Mouse (Mus musculus): Measurements from ENCODE around the gene Gpr82. TPM values are rescaled to one million over a fixed set of nuclear protein-coding genes. Genes with fewer than 3 reads are reported as not detected.

Gpr82 gene
- polyA plus RNA-seq, 1 experiment from 2014 or later: 0.54 TPM

- no peaks in the 10 kb centered on the region for H3K27me3 ChIP-seq (replicated peaks; ENCODE audit: control insufficient read depth, insufficient read depth, low read length)
- H3K4me2 ChIP-seq (ENCODE audit: low read length): no peak overlapping the region
- no peak overlapping the region for H3K27ac ChIP-seq (ENCODE audit: low read depth)
- H3K4me3 ChIP-seq (ENCODE audit: low read depth, low read length): no peak overlapping the region
- no peaks in the 10 kb centered on the region for H3K9me3 ChIP-seq (ENCODE audit: control insufficient read depth, low read length)
- no peaks in the 10 kb centered on the region for H3K36me3 ChIP-seq (ENCODE audit: control insufficient read depth, insufficient read depth, low read length)
- DNase-seq (ENCODE audit: low spot score) (no peak), ATAC-seq (replicated peaks; ENCODE audit: low FRiP score, low TSS enrichment, low read depth) (no peak)
- no peaks in the 10 kb centered on the region for H3K4me1 ChIP-seq (replicated peaks; ENCODE audit: control insufficient read depth, insufficient read depth, low read length)
- no peak overlapping the region for H3K9ac ChIP-seq (ENCODE audit: low read length)
- 73% methylated on average over 2 of the region's 2 CpGs for WGBS
Measured at GRCm38 (mm10) chrX:13638894-13639293, 22.3 kb upstream of the Gpr82 start.

- Histone ChIP-seq H3K36me3 (ENCODE audit: control insufficient read depth, insufficient read depth, low read length) (no peaks in the 10 kb centered on the region), H3K4me3 (ENCODE audit: low read depth, low read length) (no peak overlapping the region), H3K9ac (ENCODE audit: low read length) (no peak overlapping the region), H3K27me3 (replicated peaks; ENCODE audit: control insufficient read depth, insufficient read depth, low read length) (no peaks in the 10 kb centered on the region), H3K9me3 (ENCODE audit: control insufficient read depth, low read length) (no peaks in the 10 kb centered on the region), H3K4me1 (replicated peaks; ENCODE audit: control insufficient read depth, insufficient read depth, low read length) (no peaks in the 10 kb centered on the region), H3K27ac (ENCODE audit: low read depth) (no peak overlapping the region), H3K4me2 (ENCODE audit: low read length) (no peak overlapping the region)
- DNase-seq (ENCODE audit: low spot score): no peak
- WGBS: 80% methylated on average over 2 of the region's 2 CpGs
- ATAC-seq (replicated peaks; ENCODE audit: low FRiP score, low TSS enrichment, low read depth): no peak
Measured at GRCm38 (mm10) chrX:13651889-13652288, 9.3 kb upstream of the Gpr82 start.

- H3K27ac ChIP-seq (ENCODE audit: low read depth): no peak overlapping the region
- H3K4me3 ChIP-seq (ENCODE audit: low read depth, low read length): no peak overlapping the region
- H3K9me3 ChIP-seq (ENCODE audit: control insufficient read depth, low read length): no peaks in the 10 kb centered on the region
- ATAC-seq (replicated peaks; ENCODE audit: low FRiP score, low TSS enrichment, low read depth) (no peak), DNase-seq (ENCODE audit: low spot score) (no peak)
- no peaks in the 10 kb centered on the region for H3K36me3 ChIP-seq (ENCODE audit: control insufficient read depth, insufficient read depth, low read length)
- H3K4me2 ChIP-seq (ENCODE audit: low read length): no peak overlapping the region
- H3K9ac ChIP-seq (ENCODE audit: low read length): no peak overlapping the region
- H3K27me3 ChIP-seq (replicated peaks; ENCODE audit: control insufficient read depth, insufficient read depth, low read length): no peaks in the 10 kb centered on the region
- WGBS: 84% methylated on average over 1 of the region's 1 CpGs
- H3K4me1 ChIP-seq (replicated peaks; ENCODE audit: control insufficient read depth, insufficient read depth, low read length): no peaks in the 10 kb centered on the region
Measured at GRCm38 (mm10) chrX:13652291-13652690, 8.9 kb upstream of the Gpr82 start.

GRCm38 (mm10) chrX:13655005-13655421 lies 6.2 kb upstream of the Gpr82 start:
- Histone ChIP-seq H3K27ac (ENCODE audit: low read depth) (no peak overlapping the region), H3K36me3 (ENCODE audit: control insufficient read depth, insufficient read depth, low read length) (no peaks in the 10 kb centered on the region), H3K4me2 (ENCODE audit: low read length) (no peak overlapping the region), H3K9me3 (ENCODE audit: control insufficient read depth, low read length) (no peaks in the 10 kb centered on the region), H3K4me1 (replicated peaks; ENCODE audit: control insufficient read depth, insufficient read depth, low read length) (no peaks in the 10 kb centered on the region), H3K9ac (ENCODE audit: low read length) (no peak overlapping the region), H3K4me3 (ENCODE audit: low read depth, low read length) (no peak overlapping the region), H3K27me3 (replicated peaks; ENCODE audit: control insufficient read depth, insufficient read depth, low read length) (no peaks in the 10 kb centered on the region)
- ATAC-seq (replicated peaks; ENCODE audit: low FRiP score, low TSS enrichment, low read depth): no peak
- DNase-seq (ENCODE audit: low spot score): no peak
- WGBS: 77% methylated on average over 3 of the region's 3 CpGs

- no peak overlapping the region for H3K27ac ChIP-seq (ENCODE audit: low read depth)
- ATAC-seq (replicated peaks; ENCODE audit: low FRiP score, low TSS enrichment, low read depth) (no peak), DNase-seq (ENCODE audit: low spot score) (no peak)
- no peaks in the 10 kb centered on the region for H3K36me3 ChIP-seq (ENCODE audit: control insufficient read depth, insufficient read depth, low read length)
- no peak overlapping the region for H3K4me3 ChIP-seq (ENCODE audit: low read depth, low read length)
- WGBS: 85% methylated on average over 6 of the region's 6 CpGs
- no peaks in the 10 kb centered on the region for H3K9me3 ChIP-seq (ENCODE audit: control insufficient read depth, low read length)
- no peaks in the 10 kb centered on the region for H3K4me1 ChIP-seq (replicated peaks; ENCODE audit: control insufficient read depth, insufficient read depth, low read length)
- no peak overlapping the region for H3K9ac ChIP-seq (ENCODE audit: low read length)
- no peak overlapping the region for H3K4me2 ChIP-seq (ENCODE audit: low read length)
- H3K27me3 ChIP-seq (replicated peaks; ENCODE audit: control insufficient read depth, insufficient read depth, low read length): no peaks in the 10 kb centered on the region
Measured at GRCm38 (mm10) chrX:13655906-13656305, 5.3 kb upstream of the Gpr82 start.

GRCm38 (mm10) chrX:13656721-13657120 lies 4.4 kb upstream of the Gpr82 start:
- Histone ChIP-seq H3K4me3 (ENCODE audit: low read depth, low read length) (no peak overlapping the region), H3K27ac (ENCODE audit: low read depth) (no peak overlapping the region), H3K4me1 (replicated peaks; ENCODE audit: control insufficient read depth, insufficient read depth, low read length) (no peaks in the 10 kb centered on the region), H3K36me3 (ENCODE audit: control insufficient read depth, insufficient read depth, low read length) (no peaks in the 10 kb centered on the region), H3K9me3 (ENCODE audit: control insufficient read depth, low read length) (no peaks in the 10 kb centered on the region), H3K9ac (ENCODE audit: low read length) (no peak overlapping the region), H3K27me3 (replicated peaks; ENCODE audit: control insufficient read depth, insufficient read depth, low read length) (no peaks in the 10 kb centered on the region), H3K4me2 (ENCODE audit: low read length) (no peak overlapping the region)
- no peak for ATAC-seq (replicated peaks; ENCODE audit: low FRiP score, low TSS enrichment, low read depth)
- 29% methylated on average over 1 of the region's 1 CpGs for WGBS
- peak; percentile 53 for DNase-seq (ENCODE audit: low spot score)

GRCm38 (mm10) chrX:13658616-13659140 lies 2.5 kb upstream of the Gpr82 start:
- no peak for ATAC-seq (replicated peaks; ENCODE audit: low FRiP score, low TSS enrichment, low read depth)
- no peak for DNase-seq (ENCODE audit: low spot score)
- Histone ChIP-seq H3K4me3 (ENCODE audit: low read depth, low read length) (no peak overlapping the region), H3K36me3 (ENCODE audit: control insufficient read depth, insufficient read depth, low read length) (no peaks in the 10 kb centered on the region), H3K9me3 (ENCODE audit: control insufficient read depth, low read length) (no peaks in the 10 kb centered on the region), H3K9ac (ENCODE audit: low read length) (no peak overlapping the region), H3K27ac (ENCODE audit: low read depth) (no peak overlapping the region), H3K4me1 (replicated peaks; ENCODE audit: control insufficient read depth, insufficient read depth, low read length) (no peaks in the 10 kb centered on the region), H3K27me3 (replicated peaks; ENCODE audit: control insufficient read depth, insufficient read depth, low read length) (no peaks in the 10 kb centered on the region), H3K4me2 (ENCODE audit: low read length) (no peak overlapping the region)
- WGBS: 74% methylated on average over 3 of the region's 3 CpGs

- Histone ChIP-seq H3K36me3 (ENCODE audit: control insufficient read depth, insufficient read depth, low read length) (no peaks in the 10 kb centered on the region), H3K9ac (ENCODE audit: low read length) (no peak overlapping the region), H3K4me2 (ENCODE audit: low read length) (no peak overlapping the region), H3K4me1 (replicated peaks; ENCODE audit: control insufficient read depth, insufficient read depth, low read length) (no peaks in the 10 kb centered on the region), H3K4me3 (ENCODE audit: low read depth, low read length) (no peak overlapping the region), H3K27ac (ENCODE audit: low read depth) (no peak overlapping the region), H3K27me3 (replicated peaks; ENCODE audit: control insufficient read depth, insufficient read depth, low read length) (no peaks in the 10 kb centered on the region), H3K9me3 (ENCODE audit: control insufficient read depth, low read length) (no peaks in the 10 kb centered on the region)
- ATAC-seq (replicated peaks; ENCODE audit: low FRiP score, low TSS enrichment, low read depth) (no peak), DNase-seq (ENCODE audit: low spot score) (no peak)
- 83% methylated on average over 4 of the region's 4 CpGs for WGBS
Measured at GRCm38 (mm10) chrX:13659201-13659890, 1.8 kb upstream of the Gpr82 start.

GRCm38 (mm10) chrX:13668867-13669266 lies 7.7 kb downstream of the Gpr82 start:
- Histone ChIP-seq H3K4me1 (replicated peaks; ENCODE audit: control insufficient read depth, insufficient read depth, low read length) (no peaks in the 10 kb centered on the region), H3K36me3 (ENCODE audit: control insufficient read depth, insufficient read depth, low read length) (no peaks in the 10 kb centered on the region), H3K9ac (ENCODE audit: low read length) (no peak overlapping the region), H3K4me2 (ENCODE audit: low read length) (no peak overlapping the region), H3K9me3 (ENCODE audit: control insufficient read depth, low read length) (no peaks in the 10 kb centered on the region), H3K27me3 (replicated peaks; ENCODE audit: control insufficient read depth, insufficient read depth, low read length) (no peaks in the 10 kb centered on the region), H3K27ac (ENCODE audit: low read depth) (no peak overlapping the region), H3K4me3 (ENCODE audit: low read depth, low read length) (no peak overlapping the region)
- no peak for DNase-seq (ENCODE audit: low spot score)
- WGBS: 84% methylated on average over 5 of the region's 5 CpGs
- ATAC-seq (replicated peaks; ENCODE audit: low FRiP score, low TSS enrichment, low read depth): no peak
